Mouse (Mus musculus): ENCODE data around the gene Gcnt1.

DNA sequence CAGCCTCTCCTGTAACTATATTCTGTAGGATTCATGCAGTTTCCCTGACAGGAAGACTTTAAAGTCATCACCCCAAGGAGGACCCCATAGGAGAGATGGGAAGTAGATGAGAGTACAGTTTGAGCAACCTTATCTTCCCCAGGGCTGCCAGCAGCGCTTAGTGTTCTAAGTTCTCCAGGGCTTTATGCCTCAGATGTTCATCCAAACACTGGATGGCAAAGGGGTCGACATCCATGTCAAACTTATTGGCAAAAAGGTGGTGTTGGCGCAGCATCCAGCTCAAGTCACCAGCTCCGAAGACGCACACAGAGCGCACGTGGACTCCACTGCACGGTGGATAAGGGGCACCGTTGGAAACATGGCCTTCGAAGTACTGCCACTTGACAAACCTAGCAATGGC, 43.7 kb downstream of the Gcnt1 start:
- TF ChIP-seq CTCF (IDR thresholded peaks at IDR 0.05; ENCODE audit: insufficient read depth, low read length) (no peak), POLR2A (IDR thresholded peaks at IDR 0.05; ENCODE audit: borderline replicate concordance, extremely low read depth, low read depth, low read length) (no peak)
